Mouse (Mus musculus): ENCODE data around the gene Hmbs.

DNA sequence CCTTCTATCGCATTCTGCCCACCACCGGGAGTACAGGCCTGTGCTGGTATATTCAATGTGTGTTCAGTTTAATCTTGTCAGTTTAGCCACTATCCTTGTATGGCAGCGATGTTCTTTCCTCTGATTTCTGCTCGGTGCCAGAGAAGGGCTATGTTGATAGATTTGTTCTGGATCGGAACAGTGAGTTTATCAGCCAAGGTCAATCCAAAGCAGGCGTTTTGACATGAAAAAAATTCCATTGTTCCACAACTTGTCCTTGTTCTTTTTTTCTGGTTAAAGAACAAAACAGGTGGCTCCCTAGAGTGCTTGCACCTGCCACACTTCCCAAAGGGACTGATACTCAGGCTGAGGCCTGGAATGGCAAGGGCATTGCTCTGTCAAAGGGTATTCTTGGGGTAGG lies 32.1 kb upstream of the Hmbs start:
- TF ChIP-seq CTCF (IDR thresholded peaks at IDR 0.05; ENCODE audit: insufficient read depth, low read length) (no peak), POLR2A (IDR thresholded peaks at IDR 0.05; ENCODE audit: borderline replicate concordance, extremely low read depth, low read depth, low read length) (no peak)
